Mouse (Mus musculus): ENCODE results near the gene Dctn2.

Gene Dctn2

DNA sequence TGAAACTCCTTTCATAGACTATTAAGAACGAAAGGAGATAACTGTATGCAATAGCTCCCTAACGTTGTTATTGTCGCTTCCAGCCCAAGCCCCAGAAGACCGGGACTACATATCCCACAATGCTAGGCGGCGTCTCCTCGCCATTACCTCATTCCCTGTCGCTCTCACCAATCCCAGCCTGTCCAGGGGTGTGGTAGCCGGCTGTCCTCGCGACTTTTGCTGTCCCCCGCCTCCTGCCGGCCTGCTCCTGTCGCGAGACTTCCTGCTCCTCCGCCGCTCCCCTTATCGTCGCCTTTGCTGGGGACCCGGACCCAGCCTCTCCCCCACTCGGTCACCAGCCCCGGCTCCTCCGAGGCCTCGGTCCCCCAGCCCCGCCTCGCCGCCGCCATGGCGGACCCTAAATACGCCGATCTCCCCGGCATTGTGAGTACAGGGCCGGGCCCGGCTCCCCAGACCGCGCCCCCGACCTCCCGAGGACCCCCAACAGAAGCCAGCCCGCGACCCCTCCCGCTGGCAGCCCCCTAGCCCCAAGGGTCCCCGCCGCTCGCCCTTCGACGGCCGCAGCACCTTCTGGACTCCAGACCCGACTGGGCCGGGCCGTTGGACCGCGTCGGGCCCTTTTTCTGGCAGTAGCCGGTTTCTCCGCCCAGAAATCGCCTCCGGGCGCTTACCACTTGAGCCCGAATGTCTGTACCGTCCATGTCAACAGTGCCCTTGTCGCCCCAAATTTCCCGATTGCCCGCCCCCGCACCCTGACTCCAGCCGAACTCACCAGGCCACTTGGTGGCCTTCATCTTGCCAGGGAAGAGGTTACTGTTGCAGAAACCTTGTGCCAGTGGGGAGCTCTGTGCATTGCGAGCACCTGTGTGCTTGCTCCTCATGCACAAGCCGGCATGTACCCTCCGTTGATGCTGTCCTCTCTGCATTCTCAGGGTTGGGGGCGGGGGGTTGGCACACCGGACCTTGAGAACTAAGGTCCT, at the start of gene Dctn2:
Gene Dctn2, plus strand, starts transcription at position 257 of the 980 bp plus-strand sequence.
- DNase-seq: peak; percentile 91 to 94

DNA sequence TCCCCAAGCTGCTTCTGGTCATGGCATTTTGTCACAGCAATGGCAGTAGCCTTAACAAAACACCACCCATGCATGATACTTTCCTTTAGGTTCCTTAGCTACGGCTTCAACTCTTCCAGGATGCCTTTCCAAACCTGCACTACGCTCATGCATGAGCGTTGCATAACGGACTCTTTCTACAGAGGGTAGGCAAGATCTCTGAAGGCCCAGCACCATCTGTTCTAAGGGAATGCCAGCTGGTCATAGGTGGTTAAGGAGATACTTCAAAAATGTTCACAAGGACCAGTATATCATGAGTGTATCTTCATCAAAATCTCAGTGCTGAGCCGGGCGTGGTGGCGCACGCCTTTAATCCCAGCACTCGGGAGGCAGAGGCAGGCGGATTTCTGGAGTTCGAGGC, 49.7 kb upstream of the Dctn2 start:
- DNase-seq: peak; percentile 35 to 40

DNA sequence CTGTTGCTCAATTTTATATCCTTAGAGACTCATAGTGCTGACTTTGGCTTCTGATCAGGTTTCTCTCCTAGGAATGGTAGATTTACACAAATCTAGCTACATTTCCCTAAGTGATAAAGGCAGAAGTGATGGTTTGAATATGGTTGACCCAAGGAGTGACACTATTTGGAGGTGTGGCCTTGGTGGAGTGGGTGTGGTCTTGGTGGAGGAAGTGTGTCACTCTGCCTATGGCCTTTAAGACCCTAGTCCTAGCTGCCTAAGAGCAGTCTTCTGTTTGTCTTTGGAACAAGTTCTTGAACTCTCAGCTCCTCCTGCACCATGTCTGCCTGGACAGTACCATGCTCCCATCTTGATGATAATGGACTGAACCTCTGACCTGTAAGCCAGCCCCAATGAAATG, 49.0 kb upstream of the Dctn2 start:
- DNase-seq: no peak

DNA sequence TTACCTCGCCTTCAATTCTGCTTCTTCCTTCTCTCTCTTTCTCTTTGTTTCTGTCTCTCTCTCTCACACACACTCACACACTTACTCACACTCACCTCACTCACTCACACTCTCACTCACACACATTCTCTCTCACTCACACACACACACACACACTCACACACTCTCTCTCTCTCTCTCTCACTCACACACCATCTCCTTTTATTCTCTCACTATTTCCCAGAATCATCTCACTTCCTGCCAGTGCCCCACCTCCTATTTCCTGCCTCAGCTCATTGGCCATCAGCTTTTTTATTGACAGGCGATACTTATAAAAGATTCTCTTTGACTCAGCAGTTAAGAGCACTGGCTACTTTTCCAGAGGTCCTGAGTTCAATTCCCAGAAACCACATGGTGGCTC, 47.8 kb upstream of the Dctn2 start:
- DNase-seq: no peak

DNA sequence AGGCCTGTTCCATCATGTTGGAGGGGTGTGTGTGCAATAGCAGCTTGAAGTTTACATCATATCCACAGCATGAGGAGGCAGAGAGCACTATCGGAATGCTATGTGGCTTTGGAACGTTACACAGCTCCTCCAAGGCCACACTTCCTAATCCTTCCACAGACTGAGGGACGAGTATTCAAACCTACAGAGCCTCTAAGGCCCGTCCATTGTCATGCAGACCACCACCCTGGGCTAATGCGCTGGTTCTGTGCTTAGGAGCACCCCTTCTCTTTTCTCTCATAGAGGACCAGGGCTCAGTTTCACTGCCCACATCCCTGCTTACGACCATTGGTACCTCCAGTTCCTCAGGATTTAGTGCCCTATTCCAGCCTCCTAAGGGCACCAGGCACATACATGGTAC, 41.0 kb upstream of the Dctn2 start:
- no peak for DNase-seq

DNA sequence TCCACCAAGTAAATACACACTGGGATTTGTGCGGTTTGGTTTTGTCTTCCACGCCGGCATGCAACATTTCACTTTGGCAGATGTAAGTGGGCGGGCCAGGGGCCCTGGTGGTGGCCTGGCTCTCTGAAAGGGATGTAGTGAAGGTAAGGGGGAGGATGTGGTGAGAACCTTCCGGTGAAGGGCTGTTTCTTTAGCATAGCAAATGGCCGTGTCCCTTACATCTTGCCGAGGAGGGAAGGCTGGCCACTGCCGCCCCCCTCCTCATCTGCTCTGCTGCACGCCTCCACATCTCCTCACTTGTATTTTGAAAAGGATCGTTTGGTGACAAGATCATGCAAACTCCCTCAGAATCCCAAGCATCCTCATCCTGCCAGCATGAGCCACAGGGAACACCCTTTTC, 40.4 kb upstream of the Dctn2 start:
- DNase-seq: no peak

DNA sequence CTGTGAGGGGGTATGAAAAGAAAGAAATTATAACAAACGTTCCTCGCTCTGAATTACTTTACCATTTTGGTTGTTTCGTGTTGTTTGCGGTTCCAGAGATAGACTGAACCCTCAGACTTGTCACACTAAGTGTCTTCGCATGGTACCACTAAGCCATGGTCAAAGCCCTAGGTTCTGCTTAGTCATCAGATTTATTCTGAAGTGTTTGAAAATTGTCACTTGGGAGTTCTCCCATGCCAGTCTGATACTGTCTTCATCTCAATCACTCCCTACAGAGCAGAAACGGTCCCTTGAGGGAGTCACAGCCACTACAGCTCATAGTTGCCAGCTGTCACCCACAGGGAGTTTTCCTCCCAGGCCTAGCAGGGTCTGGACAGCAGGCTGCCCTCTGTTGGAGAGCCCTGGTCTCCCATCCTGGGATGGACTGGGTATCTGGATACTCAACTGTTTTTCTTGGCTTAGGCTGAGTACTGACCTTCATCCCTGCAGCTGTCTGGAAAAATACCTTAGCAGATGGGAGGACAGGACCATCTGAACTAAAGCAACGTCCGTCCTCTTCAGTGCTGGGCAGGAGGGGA, 39.8 kb upstream of the Dctn2 start:
- peak in 1 of 2 experiments; percentile 33 for DNase-seq

DNA sequence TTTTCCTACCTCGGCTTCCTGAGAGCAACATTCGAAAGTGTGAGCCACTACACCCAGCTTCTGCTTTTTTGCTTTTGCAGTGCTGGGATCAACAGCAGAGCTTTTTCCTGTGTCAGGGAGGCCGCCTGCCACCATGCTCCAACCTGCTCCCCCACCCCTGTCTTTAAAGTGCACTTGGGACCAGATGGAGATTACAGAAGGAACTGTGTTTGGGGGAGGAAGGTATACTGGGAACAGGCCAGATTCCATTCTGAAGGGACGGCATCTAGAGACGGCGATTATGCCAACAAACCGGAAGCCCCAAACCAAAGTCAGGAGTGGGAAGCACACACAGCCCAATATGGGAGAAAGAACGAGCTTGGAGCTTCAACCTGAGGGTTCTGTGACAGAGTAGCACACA, 39.0 kb upstream of the Dctn2 start:
- no peak for DNase-seq

DNA sequence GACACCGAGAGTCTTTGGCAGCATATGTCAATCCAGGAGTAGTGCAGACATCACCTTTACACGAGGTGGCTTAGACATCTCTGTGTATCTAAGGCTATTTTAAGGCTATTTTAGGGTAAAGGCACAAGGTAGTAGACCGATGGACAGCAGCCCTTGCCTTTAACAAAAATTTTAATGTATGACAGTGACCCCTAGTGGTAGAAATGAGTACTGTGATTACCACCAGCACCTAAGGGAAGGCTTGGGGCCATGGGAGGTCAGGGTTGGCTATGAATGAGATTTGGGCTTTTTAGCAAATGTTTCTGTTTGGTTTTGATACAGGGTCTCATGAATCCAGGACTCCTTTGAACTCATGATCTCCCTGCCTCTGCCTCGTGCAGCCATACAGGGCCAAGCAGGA, 37.3 kb upstream of the Dctn2 start:
- peak in 1 of 2 experiments; percentile 57 for DNase-seq

DNA sequence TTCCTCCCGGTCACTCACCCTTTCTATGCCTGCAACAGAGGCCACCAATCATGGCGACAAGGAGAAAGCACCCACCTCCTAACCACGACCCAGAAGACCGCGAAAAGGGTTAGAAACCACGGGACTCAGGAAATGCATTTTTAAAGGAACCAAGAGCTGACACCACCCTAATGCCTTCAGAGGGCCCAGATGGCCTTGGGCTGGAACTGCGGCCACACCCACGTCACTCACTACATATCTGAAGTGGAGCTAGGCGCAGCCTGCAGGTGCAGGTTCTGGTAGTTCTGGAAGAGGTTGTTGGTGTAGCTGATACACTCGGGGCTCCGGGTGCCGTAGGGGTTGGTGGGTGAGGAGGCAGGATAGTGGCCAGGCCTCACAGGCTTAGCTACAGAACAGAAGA, 35.5 kb upstream of the Dctn2 start:
- no peak for DNase-seq

DNA sequence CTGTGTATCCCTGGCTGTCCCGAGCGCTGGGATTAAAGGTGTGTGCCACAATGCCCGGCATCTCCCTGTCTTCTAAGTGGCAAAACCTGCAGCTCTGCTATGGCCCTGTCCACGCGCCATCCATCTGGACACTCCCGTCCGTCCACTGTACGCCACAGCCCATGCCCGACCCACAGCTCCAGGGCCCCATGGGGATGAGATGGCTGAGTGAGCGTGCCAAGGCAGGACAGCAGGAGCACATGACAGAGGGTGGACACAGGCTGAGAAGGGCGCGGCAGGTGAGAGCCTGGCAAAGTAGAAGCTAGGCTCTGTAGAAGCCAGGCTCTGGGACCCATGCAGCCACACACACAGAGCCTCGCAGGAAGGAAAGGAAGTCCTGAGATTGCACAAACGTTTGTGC, 34.4 kb upstream of the Dctn2 start:
- peak; percentile 47 to 61 for DNase-seq

DNA sequence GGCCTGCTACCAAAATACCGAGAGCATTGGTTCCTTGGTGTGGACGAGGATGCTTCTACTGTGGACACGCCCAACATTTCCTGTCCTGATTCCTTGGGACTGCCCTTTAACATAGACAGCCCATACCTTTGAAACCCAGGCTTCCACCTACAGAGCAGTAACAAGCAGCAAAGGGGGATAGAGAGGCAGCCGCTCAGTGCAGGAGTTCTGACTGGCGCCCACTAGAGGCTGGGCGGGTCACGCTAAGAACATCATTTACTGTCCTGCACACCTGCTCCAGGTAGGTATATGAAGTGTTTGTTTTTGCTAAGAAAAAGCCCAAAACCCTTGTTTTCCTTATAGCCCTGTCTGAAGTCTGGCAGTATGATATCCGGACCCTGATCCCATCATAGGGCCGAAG, 33.0 kb upstream of the Dctn2 start:
- no peak for DNase-seq

DNA sequence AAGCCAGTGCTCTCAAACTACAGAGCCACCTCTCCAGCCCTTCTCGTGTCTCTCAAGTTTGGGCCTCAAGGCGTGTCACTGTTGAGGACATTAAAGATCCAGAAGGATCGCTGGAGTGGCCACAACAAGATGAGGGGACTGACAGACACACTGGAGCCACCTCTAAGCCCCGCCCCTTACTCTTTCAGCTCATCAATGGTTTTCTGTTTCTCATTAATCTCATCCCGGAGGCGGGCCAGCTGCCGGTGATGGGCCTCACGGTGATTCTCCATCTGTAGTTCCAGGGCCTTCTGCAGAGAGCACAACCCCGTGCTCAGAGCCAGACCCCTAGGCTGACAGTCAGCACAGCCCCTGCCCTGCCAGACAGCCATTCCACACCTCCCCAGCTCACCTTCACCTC, 29.6 kb upstream of the Dctn2 start:
- DNase-seq: no peak

DNA sequence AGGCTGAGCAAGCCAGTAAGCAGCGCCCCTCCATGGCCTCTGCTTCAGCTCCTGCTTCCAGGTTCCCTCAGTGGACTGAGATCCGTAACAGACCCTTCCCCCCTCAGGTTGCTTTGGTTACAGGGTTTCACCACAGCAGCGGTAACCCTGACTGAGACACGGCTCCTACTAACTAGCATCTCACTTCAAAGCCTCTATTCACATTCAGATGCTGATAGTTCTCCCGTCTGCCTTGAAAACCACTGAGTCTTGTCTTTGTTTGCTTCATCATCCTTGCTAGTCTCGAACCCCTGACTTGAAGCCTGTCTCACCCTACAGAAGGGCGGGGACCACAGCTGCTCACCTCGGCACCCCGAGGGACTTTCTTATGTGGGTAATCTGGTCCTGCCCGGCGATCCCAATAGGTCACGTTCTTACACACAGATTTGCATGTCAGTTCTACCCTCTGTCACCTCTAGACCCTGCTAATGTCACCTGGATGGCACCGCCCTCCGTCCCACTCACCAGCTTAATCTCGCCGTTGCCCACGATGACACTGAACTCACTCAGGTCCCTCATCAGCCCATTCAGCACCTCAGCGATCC, 27.8 kb upstream of the Dctn2 start:
- DNase-seq: no peak

DNA sequence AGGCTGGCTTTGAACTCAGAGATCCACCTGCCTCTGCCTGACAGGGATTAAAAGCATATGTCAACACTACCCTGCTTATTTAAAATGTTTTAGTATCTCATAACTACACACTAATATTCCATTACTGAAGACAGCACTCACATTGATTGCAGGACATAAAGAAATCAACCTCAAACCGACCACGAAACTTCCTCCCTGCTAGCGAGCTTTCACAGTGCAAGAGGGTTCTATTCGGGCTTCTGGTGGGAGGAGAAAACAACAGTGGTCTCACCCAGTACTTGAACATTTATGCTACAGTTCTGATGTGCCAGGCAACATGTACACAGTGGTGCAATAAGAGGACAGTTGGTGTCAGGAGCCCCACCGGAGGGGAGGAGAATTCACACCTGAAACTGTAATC, 15.4 kb upstream of the Dctn2 start:
- no peak for DNase-seq

DNA sequence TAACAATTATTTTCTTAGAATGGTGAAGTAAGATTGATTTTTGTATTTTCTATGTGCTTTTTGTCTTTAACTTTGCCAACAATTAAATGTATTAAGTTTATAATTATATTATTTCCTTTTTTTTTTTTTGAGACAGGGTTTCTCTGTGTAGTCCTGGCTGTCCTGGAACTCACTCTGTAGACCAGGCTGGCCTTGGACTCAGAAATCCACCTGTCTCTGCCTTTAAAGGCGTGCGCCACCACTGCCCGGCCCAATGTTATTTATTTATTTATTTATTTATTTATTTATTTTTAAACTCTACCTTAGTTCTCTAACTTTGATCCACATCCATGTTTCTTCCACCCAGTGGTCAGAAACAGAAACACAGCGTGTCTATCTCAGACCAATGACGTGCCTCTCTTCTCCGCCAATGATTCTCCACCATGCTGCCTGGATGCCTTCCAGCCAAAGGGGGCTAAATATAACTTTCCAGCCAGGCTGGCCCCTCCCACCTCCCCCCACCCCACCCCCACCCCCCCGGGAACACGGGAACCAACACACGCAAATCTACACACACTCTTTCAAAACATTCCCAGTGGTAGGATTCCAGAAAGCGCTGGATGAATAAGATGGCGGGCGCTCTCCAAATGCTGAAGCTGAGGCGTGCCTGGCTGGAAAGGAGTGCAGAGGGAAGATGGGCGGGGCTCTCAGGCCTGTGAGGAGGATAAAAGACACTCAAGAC, 10.4 kb upstream of the Dctn2 start:
- DNase-seq: no peak

DNA sequence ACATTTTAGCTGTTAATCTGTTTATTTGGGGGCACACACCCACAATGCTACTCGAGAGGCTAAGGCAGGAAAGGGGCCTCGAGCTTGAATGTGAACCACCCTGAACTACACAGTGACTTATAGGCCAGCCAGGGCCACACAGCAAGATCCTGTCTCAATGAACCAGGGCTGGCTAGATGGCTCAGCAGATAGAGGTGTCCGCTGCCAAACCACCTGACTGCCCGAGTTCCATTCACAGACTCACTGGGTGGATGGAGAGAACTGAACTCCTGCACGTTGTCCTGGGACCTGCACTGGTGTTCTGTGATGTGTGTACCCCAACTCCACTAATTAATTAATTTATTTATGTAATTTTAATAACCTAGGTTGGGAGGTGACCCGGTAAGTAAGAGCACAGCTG, 8.4 kb upstream of the Dctn2 start:
- no peak for DNase-seq

DNA sequence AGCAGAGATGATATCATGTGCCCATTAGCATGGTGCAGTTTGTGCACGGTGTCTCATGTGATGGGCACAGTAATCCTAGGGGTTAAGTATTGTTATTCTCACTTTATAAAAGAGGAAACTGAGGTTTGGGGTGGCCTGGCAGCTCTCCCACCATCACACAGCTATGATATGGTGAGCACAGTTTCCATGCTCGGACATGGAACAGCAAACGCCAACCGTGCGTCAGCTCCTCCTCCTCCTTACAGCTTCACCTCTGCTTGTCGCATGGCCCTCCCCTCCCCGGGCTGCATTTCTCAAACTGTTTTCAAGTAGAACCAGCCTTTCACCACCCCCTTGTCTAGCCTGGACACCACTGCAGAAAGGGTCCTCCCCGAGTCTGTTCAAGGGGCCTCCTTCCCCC, 7.7 kb upstream of the Dctn2 start:
- no peak for DNase-seq

DNA sequence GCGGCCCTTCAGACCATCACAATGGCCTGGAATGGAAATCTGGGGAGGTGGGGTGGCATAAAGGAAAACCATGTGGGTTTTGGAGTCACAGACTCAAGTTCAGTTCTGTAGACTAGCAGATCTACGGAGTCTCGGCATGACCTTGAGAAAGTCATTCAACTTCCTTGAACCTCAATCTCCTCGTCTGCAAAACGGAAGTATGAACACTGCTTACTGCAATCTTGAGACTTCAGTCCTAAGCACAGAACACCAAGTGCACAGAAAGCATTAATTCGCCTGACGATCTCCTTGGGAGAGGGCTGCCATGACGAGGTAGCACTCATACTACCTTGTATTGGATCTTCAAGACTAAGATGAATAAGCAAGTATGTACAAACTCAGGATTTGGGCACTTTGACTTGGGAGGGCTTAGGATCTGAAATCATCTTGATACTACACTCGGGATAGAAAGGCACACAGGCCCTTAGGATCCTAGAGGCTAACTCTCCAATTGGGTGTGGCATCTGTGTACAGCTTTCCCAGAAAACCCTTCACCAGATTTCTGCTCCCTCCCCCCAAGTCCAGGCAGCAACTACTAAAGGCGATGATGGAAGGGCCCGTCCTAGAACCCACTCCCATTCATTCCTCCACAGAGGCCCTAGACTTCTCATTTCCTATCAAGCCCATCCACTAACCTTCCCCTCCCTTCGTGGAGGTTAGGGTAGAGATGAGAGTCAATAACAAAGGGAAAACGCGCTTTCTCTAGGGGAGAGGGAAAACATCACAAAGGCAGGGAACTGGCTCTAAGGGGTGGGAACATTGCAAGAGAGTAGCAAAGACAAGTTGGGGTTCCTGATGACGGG, 4.2 kb upstream of the Dctn2 start:
- no peak for DNase-seq

DNA sequence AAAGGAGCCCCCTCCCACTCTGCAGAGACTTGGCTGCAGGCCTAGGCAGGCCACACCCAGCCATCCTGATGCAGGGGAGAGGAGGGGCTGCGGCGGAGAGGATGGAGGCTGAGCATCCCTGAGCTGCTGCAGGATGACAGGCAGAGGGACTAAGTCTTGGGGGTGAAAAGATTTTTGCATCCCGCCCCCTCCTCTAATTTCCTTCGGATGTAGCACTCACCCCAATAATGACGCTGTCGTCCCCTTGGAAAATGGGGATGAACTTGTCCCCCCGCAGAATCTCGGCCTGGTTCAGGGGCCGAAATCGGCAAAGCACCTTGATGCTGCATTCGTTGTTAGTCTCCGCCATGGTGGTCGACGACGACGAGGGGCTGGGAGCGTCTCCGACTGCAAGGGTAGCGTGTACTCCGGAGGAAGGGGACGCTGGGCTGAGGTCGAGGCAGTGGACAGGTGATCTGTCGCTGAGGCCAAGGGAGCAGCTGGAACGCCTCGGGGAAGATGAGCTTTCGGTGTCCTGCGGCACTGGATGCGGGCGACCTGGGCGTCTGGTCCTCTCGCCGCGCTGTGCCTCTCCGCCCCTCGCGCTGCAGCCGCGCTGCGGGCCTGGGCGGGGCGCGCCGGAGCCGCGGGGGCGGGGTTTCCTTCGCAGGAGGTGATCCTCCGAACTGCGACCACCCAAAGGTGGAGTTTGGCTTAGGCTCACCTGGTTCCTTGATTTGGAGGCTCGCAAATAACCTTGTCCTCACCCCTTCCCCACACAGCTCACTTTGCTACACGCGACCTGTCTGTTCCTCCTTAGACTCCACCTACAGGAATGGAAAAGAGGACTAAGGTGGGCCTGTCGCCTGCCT, 3.4 kb upstream of the Dctn2 start, which contains the start of gene Kif5a:
Gene Kif5a, minus strand, starts transcription at position 801 of the 851 bp plus-strand sequence.
- DNase-seq: peak; percentile 77 to 86

DNA sequence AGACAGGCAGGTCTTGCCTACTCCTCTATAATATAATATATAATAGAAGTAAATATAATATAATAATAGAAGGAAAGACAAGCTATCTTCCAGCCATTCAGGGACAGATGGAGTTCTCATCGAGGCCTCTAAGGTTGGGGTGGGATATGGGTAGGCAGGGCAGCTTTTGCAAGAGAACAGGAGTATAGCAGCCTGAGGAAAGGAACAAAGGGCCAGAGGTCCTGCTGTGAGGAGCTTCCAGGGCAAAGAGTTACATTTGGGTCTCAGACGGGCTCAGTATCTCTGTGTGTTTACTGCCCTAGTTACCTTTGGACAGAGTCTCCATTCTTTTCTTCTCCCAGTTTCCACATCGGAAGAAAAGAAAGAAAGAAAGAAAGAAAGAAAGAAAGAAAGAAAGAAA, 2.5 kb upstream of the Dctn2 start:
- no peak for DNase-seq

Data from cerebellum, postnatal 36 days (tissue).